Mouse (Mus musculus): Measurements from ENCODE around the gene Uso1. TPM values are rescaled to one million over a fixed set of nuclear protein-coding genes. Genes with fewer than 3 reads are reported as not detected.
A peak's percentile ranks its signal among the peaks of the same experiment; 100 is the strongest.
"Not testable (repeated sequence)": the region's sequence is repeated elsewhere in the genome, so short reads cannot be mapped to it uniquely, and the experiment has no call there.

Gene Uso1
- total RNA-seq, 2 experiments from 2014 or later, result 19.8 to 20.4 TPM

- no peak for ATAC-seq (replicated peaks; ENCODE audit: low FRiP score, poor library complexity, severe bottlenecking)
These were observed 45.5 kb downstream of the Uso1 start for GRCm38 (mm10) chr5:92183071-92183830.

- no peak for ATAC-seq (replicated peaks; ENCODE audit: low FRiP score, poor library complexity, severe bottlenecking)
These were observed 51.2 kb downstream of the Uso1 start for GRCm38 (mm10) chr5:92188881-92189483.

- not testable (repeated sequence) for ATAC-seq (replicated peaks; ENCODE audit: low FRiP score, poor library complexity, severe bottlenecking)
These were observed 58.0 kb downstream of the Uso1 start for GRCm38 (mm10) chr5:92195716-92196115.

DNA sequence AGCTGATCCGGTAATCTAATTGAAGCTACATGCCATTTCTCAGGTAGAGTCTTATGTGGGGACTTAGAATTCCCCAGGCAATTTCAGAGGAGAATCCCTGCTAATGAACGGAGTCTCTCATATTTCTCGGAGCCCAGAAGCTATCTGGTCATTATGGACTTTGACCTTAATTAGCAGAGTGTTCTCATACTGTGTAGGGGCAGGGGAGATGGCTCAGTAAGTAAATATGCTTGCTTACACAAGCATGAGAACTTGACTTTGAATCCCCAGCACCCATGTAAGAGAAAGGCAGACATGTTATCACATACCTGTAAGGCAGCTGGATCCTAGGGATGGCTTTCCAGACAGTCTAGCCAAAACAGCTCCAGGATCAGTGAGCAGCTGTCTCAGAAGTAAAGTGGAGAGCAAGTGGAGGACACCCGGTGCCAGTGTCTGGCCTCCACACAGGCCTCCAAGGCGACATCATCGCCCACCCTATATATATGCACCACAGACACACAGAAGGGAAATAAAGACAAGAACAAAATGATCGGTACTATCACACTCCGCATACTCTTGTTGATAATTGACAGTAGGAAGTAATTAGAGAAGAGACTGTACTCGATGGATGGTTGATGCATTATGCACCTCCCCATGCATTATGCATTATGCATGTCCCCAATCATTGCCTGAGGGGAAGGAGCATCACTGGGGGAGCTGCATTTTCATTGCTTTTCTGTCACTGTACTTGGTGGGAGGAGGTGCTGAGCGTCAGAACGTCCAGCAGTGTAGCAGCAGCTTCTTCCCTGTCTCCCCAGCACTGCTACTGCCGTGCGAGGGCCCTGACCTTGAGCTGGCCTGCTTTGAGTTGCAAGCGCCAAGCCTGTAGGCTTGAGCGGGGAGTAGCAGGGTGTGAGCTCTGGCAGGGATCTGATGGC lies 59.4 kb downstream of the Uso1 start:
- no peak for ATAC-seq (replicated peaks; ENCODE audit: low FRiP score, poor library complexity, severe bottlenecking)

DNA sequence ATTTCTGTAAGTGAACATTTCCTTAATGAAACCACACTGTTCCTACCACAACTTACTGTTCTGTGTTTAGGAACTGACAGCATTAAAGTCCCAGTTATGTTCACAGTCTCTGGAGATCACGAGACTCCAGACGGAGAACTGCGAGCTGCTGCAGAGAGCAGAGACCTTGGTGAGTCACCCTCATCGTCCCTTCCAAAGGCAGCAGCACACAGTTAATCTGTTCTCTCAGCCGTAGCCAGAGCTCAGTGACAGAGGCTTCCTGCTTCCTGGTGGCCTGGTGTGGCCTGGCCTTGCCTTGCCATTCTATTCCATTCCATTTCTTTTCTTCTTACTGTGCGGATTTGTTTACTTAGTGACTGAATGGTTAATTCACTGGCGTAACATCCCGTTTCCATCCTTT lies 60.5 kb downstream of the Uso1 start:
- ATAC-seq (replicated peaks; ENCODE audit: low FRiP score, poor library complexity, severe bottlenecking), result no peak

GRCm38 (mm10) chr5:92204162-92205036 lies 66.7 kb downstream of the Uso1 start:
- 0 out of 2 replicates have a peak, but pooled peaks have one; percentile 38 for ATAC-seq (replicated peaks; ENCODE audit: low FRiP score, poor library complexity, severe bottlenecking)

- no peak for ATAC-seq (replicated peaks; ENCODE audit: low FRiP score, poor library complexity, severe bottlenecking)
These were observed 67.4 kb downstream of the Uso1 start for GRCm38 (mm10) chr5:92205184-92205583.

- no peak for ATAC-seq (replicated peaks; ENCODE audit: low FRiP score, poor library complexity, severe bottlenecking)
These were observed 68.0 kb downstream of the Uso1 start for GRCm38 (mm10) chr5:92205706-92206105.

GRCm38 (mm10) chr5:92206121-92206520 lies 68.4 kb downstream of the Uso1 start:
- no peak for ATAC-seq (replicated peaks; ENCODE audit: low FRiP score, poor library complexity, severe bottlenecking)

GRCm38 (mm10) chr5:92210205-92210604 lies 72.5 kb downstream of the Uso1 start:
- no peak for ATAC-seq (replicated peaks; ENCODE audit: low FRiP score, poor library complexity, severe bottlenecking)

DNA sequence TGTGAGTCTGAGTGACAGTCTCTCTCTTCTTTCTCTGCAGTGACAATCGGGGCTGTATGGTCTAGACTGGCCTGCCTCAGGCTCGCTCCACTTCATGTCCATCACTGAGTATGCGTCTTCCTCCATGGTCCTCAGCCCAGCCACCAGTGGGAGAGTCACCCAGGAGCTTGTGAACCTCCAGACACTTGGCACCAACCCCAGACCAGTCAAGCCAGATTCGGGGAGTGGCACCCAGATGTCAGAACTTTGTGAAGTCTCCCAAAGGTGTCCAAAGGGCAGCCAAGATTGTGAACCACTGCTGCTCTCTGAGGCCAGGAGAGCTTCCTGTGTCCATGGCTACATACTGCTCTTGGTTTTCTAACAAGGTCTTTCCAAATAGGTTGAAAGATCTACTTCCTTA lies 74.5 kb downstream of the Uso1 start:
- ATAC-seq (replicated peaks; ENCODE audit: low FRiP score, poor library complexity, severe bottlenecking), result no peak

DNA sequence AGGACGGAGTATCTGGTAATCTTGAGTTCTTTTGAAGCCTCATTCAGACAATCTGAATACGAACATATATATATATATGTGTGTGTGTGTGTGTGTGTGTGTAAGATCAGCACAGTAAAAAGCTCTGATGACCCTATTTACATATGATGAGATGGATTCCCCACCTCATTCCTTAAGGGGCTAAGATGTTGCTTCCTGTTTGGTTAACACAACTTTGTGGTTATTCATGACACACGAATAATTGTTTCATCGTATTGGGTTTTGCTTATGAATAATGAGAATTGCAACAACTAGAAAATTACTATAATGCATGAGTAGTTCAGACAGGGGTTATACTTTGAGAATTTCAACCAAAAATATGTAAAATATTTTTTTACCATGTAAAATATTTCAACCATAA lies 77.6 kb downstream of the Uso1 start, which contains the start of gene U90926:
TSS of gene U90926 (minus strand) at position 101 of the 400 bp plus-strand sequence.
- no peak for ATAC-seq (replicated peaks; ENCODE audit: low FRiP score, poor library complexity, severe bottlenecking)

DNA sequence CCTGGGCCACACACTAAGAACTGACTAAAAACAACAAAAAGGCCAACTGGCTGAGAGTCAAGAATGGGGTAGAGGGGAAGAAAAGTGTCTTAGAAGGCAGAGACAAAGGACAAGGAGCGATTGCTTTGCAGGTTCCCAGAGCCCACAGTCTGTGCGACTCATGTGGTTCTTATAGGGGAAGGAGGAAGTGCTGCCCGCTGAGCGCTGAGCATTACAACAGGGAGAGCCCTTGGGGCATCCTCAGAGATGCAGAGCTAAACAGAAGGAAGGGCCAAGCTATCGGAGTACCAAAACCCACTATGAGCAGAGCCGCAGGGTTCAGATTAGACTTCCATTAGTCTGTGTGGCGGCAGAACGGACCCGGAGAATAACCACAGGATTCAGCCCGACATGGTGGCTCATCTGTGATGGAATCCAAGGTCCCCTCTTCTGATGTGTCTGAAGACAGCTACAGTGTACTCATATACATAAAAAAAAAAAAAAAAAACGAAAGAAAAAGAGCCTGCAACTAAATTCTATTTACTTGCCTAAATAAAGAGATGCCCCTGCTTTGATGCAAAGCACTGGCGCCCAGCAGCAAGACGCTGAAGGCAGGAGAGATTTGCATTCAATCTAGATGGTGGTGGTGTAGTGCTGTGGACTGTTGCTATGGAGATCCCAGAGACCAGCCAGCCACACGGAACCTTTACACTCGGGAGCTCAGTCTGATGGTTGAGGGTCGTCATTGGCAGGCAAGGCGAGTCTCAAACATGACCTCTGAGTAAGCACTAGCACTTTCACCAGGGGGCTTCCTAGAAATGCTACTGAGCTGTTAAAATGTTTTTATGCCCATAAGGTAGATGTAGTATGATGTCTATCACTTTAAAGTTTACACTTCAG lies 81.4 kb downstream of the Uso1 start:
- ATAC-seq (replicated peaks; ENCODE audit: low FRiP score, poor library complexity, severe bottlenecking), result no peak

GRCm38 (mm10) chr5:92219826-92220225 lies 82.1 kb downstream of the Uso1 start:
- no peak for ATAC-seq (replicated peaks; ENCODE audit: low FRiP score, poor library complexity, severe bottlenecking)

GRCm38 (mm10) chr5:92220287-92220902 lies 82.7 kb downstream of the Uso1 start:
- no peak for ATAC-seq (replicated peaks; ENCODE audit: low FRiP score, poor library complexity, severe bottlenecking)

DNA sequence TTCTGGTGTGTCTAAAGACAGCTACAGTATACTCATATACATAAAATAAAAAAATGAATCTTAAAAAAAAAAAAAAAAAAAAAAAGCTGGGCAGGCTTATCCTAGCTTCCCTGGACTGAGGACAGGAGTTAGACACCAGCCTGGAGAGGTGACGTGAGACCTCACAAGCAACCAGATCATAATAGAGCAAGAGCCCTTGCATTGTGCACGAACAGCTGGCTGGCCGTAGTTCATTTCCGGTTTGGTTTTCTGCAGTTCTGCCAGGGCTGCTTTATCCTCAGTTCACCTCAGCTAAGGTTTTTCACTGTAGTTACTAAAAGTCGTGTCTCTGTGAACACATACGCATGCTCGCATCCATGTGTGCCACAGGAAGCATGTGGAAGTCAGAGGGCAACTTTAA lies 90.0 kb downstream of the Uso1 start:
- no peak for ATAC-seq (replicated peaks; ENCODE audit: low FRiP score, poor library complexity, severe bottlenecking)

GRCm38 (mm10) chr5:92228776-92229175 lies 91.0 kb downstream of the Uso1 start:
- ATAC-seq (replicated peaks; ENCODE audit: low FRiP score, poor library complexity, severe bottlenecking), result no peak

DNA sequence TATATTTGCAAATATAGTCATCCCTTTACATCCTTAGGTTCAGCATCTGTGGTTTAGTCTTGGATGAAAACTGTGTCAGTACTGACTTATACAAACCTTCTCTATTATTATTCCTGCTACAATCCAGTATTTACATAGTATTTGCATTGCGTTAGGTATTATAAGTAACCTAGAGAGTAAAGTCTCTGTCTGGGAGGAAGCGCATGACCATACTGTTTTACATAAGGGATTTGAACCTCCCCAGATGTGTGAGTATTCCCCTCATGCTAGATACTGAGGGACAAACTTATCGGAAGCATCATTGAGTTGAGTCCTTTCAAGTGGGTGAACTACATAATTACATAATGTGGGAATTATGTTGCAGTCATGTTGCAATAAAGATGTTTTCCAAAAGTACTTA lies 91.8 kb downstream of the Uso1 start:
- no peak for ATAC-seq (replicated peaks; ENCODE audit: low FRiP score, poor library complexity, severe bottlenecking)
